18 mouse cellular contexts compared by ENCODE assay signal in genomic region chr14:117012969-117013368, GRCm38 (mm10).
DNase-seq lines count a peak whose midpoint lies in the region; ATAC-seq lines count a peak whose summit lies in the region.
"Had no signal": no experiment of that assay in that cellular context is flagged by ENCODE, and none has a peak within 500 bp of the region (broad histone marks: within the 10 kb centered on the region; RNA-seq: fewer than 3 reads in every experiment).

No protein-coding gene starts in this region.

- no peaks in the 10 kb centered on the region for H3K27me3 ChIP-seq in hindbrain, embryonic 13.5 days
- H3K27me3 ChIP-seq in hindbrain, embryonic 11.5 days (ENCODE audit: control insufficient read depth, insufficient read depth, low read length): no peaks in the 10 kb centered on the region
- H3K27me3 ChIP-seq in neural tube, embryonic 13.5 days: no peaks in the 10 kb centered on the region
- no peaks in the 10 kb centered on the region for H3K27me3 ChIP-seq in neural tube, embryonic 15.5 days (replicated peaks)
- H3K27me3 ChIP-seq in forebrain, embryonic 16.5 days (replicated peaks; ENCODE audit: control insufficient read depth, insufficient read depth, low read length): no peaks in the 10 kb centered on the region
- H3K27me3 ChIP-seq in neural tube, embryonic 14.5 days (ENCODE audit: control insufficient read depth, insufficient read depth, low read length): no peaks in the 10 kb centered on the region
- H3K27me3 ChIP-seq: kidney, embryonic 15.5 days; limb, embryonic 15.5 days; Patski; stomach, embryonic 15.5 days had no signal

- H3K4me1 ChIP-seq in hindbrain, embryonic 13.5 days (replicated peaks): no peaks in the 10 kb centered on the region
- no peaks in the 10 kb centered on the region for H3K4me1 ChIP-seq in hindbrain, embryonic 11.5 days (replicated peaks; ENCODE audit: control insufficient read depth, insufficient read depth, low read length)
- peaks cover 18% of the 10 kb centered on the region for H3K4me1 ChIP-seq in neural tube, embryonic 13.5 days (replicated peaks)
- H3K4me1 ChIP-seq in neural tube, embryonic 15.5 days: no peaks in the 10 kb centered on the region
- H3K4me1 ChIP-seq in forebrain, embryonic 16.5 days (replicated peaks; ENCODE audit: control insufficient read depth, insufficient read depth, low read length): peaks cover 10% of the 10 kb centered on the region
- peaks cover 2% of the 10 kb centered on the region; the same call in 1 of the 2 replicates for H3K4me1 ChIP-seq in neural tube, embryonic 14.5 days (ENCODE audit: control insufficient read depth, insufficient read depth, low read length)
- H3K4me1 ChIP-seq: heart, embryonic 10.5 days; stomach, embryonic 15.5 days had no signal

- DNase-seq in hindbrain, embryonic 11.5 days (ENCODE audit: low spot score): no peak
- no peak for DNase-seq in kidney, postnatal 4 days
- DNase-seq: adrenal gland, postnatal 14 days; cerebellum, postnatal 36 days; gastrocnemius, postnatal 36 days; heart, postnatal 10 days; retina, postnatal 1 day had no signal

- no peaks in the 10 kb centered on the region for H3K9me3 ChIP-seq in hindbrain, embryonic 13.5 days
- H3K9me3 ChIP-seq in hindbrain, embryonic 11.5 days (ENCODE audit: control insufficient read depth, low read length): no peaks in the 10 kb centered on the region
- H3K9me3 ChIP-seq in neural tube, embryonic 13.5 days: no peaks in the 10 kb centered on the region
- H3K9me3 ChIP-seq in neural tube, embryonic 15.5 days (replicated peaks): no peaks in the 10 kb centered on the region
- no peaks in the 10 kb centered on the region for H3K9me3 ChIP-seq in forebrain, embryonic 16.5 days (ENCODE audit: control insufficient read depth, low read length)
- no peaks in the 10 kb centered on the region for H3K9me3 ChIP-seq in neural tube, embryonic 14.5 days (ENCODE audit: control insufficient read depth, low read length)
- H3K9me3 ChIP-seq: heart, embryonic 10.5 days; kidney, embryonic 15.5 days; limb, embryonic 15.5 days; stomach, embryonic 15.5 days had no signal

- no peaks in the 10 kb centered on the region for H3K36me3 ChIP-seq in hindbrain, embryonic 13.5 days
- H3K36me3 ChIP-seq in hindbrain, embryonic 11.5 days (ENCODE audit: control insufficient read depth, insufficient read depth, low read length): no peaks in the 10 kb centered on the region
- H3K36me3 ChIP-seq in neural tube, embryonic 13.5 days: no peaks in the 10 kb centered on the region
- H3K36me3 ChIP-seq in neural tube, embryonic 15.5 days: no peaks in the 10 kb centered on the region
- H3K36me3 ChIP-seq in forebrain, embryonic 16.5 days (ENCODE audit: control insufficient read depth, insufficient read depth): no peaks in the 10 kb centered on the region
- no peaks in the 10 kb centered on the region for H3K36me3 ChIP-seq in neural tube, embryonic 14.5 days (ENCODE audit: control insufficient read depth, insufficient read depth, low read length)
- H3K36me3 ChIP-seq: heart, embryonic 10.5 days; kidney, embryonic 15.5 days; limb, embryonic 15.5 days; stomach, embryonic 15.5 days had no signal

- 45% methylated on average over 1 of the region's 1 CpGs for WGBS in hindbrain, embryonic 13.5 days
- WGBS in hindbrain, embryonic 11.5 days: 64% methylated on average over 1 of the region's 1 CpGs
- 18% methylated on average over 1 of the region's 1 CpGs for WGBS in neural tube, embryonic 13.5 days
- WGBS in neural tube, embryonic 15.5 days: 9% methylated on average over 1 of the region's 1 CpGs
- WGBS in forebrain, embryonic 16.5 days: 48% methylated on average over 1 of the region's 1 CpGs
- WGBS in neural tube, embryonic 14.5 days: 13% methylated on average over 1 of the region's 1 CpGs

- H3K4me3 ChIP-seq in hindbrain, embryonic 13.5 days: no peak overlapping the region
- H3K4me3 ChIP-seq in hindbrain, embryonic 11.5 days (ENCODE audit: low read depth, low read length): no peak overlapping the region
- no peak overlapping the region for H3K4me3 ChIP-seq in neural tube, embryonic 13.5 days
- H3K4me3 ChIP-seq in neural tube, embryonic 15.5 days (replicated peaks): no peak overlapping the region
- H3K4me3 ChIP-seq in forebrain, embryonic 16.5 days (replicated peaks; ENCODE audit: low read length): no peak overlapping the region
- H3K4me3 ChIP-seq in neural tube, embryonic 14.5 days (ENCODE audit: low read depth, low read length): no peak overlapping the region
- H3K4me3 ChIP-seq: heart, embryonic 10.5 days; kidney, embryonic 15.5 days; limb, embryonic 15.5 days; stomach, embryonic 15.5 days had no signal

- no peak overlapping the region for H3K4me2 ChIP-seq in hindbrain, embryonic 13.5 days
- no peak overlapping the region for H3K4me2 ChIP-seq in hindbrain, embryonic 11.5 days (replicated peaks; ENCODE audit: low read depth, low read length)
- no peak overlapping the region for H3K4me2 ChIP-seq in neural tube, embryonic 13.5 days
- H3K4me2 ChIP-seq in neural tube, embryonic 15.5 days: no peak overlapping the region
- no peak overlapping the region for H3K4me2 ChIP-seq in forebrain, embryonic 16.5 days (ENCODE audit: low read length)
- H3K4me2 ChIP-seq in neural tube, embryonic 14.5 days (ENCODE audit: low read depth, low read length): no peak overlapping the region
- H3K4me2 ChIP-seq: kidney, embryonic 15.5 days; limb, embryonic 15.5 days; stomach, embryonic 15.5 days had no signal

- no peak overlapping the region for H3K9ac ChIP-seq in hindbrain, embryonic 13.5 days
- H3K9ac ChIP-seq in hindbrain, embryonic 11.5 days (ENCODE audit: low read depth, low read length): no peak overlapping the region
- no peak overlapping the region for H3K9ac ChIP-seq in neural tube, embryonic 13.5 days
- no peak overlapping the region for H3K9ac ChIP-seq in neural tube, embryonic 15.5 days (replicated peaks)
- H3K9ac ChIP-seq in forebrain, embryonic 16.5 days (replicated peaks; ENCODE audit: low read depth, low read length): no peak overlapping the region
- no peak overlapping the region for H3K9ac ChIP-seq in neural tube, embryonic 14.5 days (replicated peaks; ENCODE audit: low read depth, low read length)
- H3K9ac ChIP-seq: kidney, embryonic 15.5 days; limb, embryonic 15.5 days; stomach, embryonic 15.5 days had no signal

- 0 out of 2 replicates have a peak, but pooled peaks have one; percentile 36 for ATAC-seq in hindbrain, embryonic 13.5 days (ENCODE audit: low FRiP score)
- no peak for ATAC-seq in hindbrain, embryonic 11.5 days (ENCODE audit: low FRiP score)
- ATAC-seq in neural tube, embryonic 13.5 days (ENCODE audit: low read depth): peak; percentile 50
- no peak for ATAC-seq in neural tube, embryonic 15.5 days (ENCODE audit: low FRiP score)
- peak; percentile 95 for ATAC-seq in forebrain, embryonic 16.5 days
- peak; percentile 69; the same call in 1 of the 2 replicates for ATAC-seq in neural tube, embryonic 14.5 days (ENCODE audit: low read depth)
- ATAC-seq: activated CD4-positive, CD25-positive, alpha-beta regulatory T cell, adult 4 months; Patski had no signal

- H3K27ac ChIP-seq in hindbrain, embryonic 13.5 days: no peak overlapping the region
- H3K27ac ChIP-seq in hindbrain, embryonic 11.5 days (ENCODE audit: low read depth, low read length): no peak overlapping the region
- no peak overlapping the region for H3K27ac ChIP-seq in neural tube, embryonic 13.5 days (replicated peaks)
- no peak overlapping the region for H3K27ac ChIP-seq in neural tube, embryonic 15.5 days (replicated peaks)
- peak overlapping the region; percentile 20 for H3K27ac ChIP-seq in forebrain, embryonic 16.5 days (ENCODE audit: low read length)
- no peak overlapping the region for H3K27ac ChIP-seq in neural tube, embryonic 14.5 days (ENCODE audit: low read depth, low read length)
- H3K27ac ChIP-seq: heart, embryonic 10.5 days; kidney, embryonic 15.5 days; limb, embryonic 15.5 days; stomach, embryonic 15.5 days had no signal

Comparison
In these comparisons a context has a peak if more than half of its experiments do, and no peak if none do; other contexts are left out.
1. ATAC-seq: peak in hindbrain, embryonic 13.5 days (single experiment), neural tube, embryonic 13.5 days (single experiment), forebrain, embryonic 16.5 days (single experiment) and neural tube, embryonic 14.5 days (single experiment); none in hindbrain, embryonic 11.5 days (single experiment) and neural tube, embryonic 15.5 days (single experiment).